Mouse (Mus musculus) left cerebral cortex, postnatal 14 days (tissue): ENCODE data around the gene 5430403G16Rik. TPM values are rescaled to one million over a fixed set of nuclear protein-coding genes. Genes with fewer than 3 reads are reported as not detected.
"Not testable (repeated sequence)": the region's sequence is repeated elsewhere in the genome, so short reads cannot be mapped to it uniquely, and the experiment has no call there.

Source experiments
- DNase-seq, 2 experiments: peaks; one replicate each; pipeline ENCODE4 v3.0.0; 2021 to 2022; ENCODE audit warnings: low spot score in 2 of 2, mixed read lengths in 1 of 2
- intact Hi-C: fragments of 180-260 bp; cut with DNase I; formaldehyde crosslinking; loops from one replicate; pipeline ENCODE4 v1.15.1; 2025
- long read RNA-seq, 2 experiments: library from polyadenylated mRNA; stranded (forward); transcript quantifications; one replicate each; pipeline ENCODE4 v2.0.0; 2021
- total RNA-seq, 2 experiments: library from RNA; stranded (reverse); gene quantifications; 2 replicates each; pipeline ENCODE4 v1.2.3; 2021

The 5430403G16Rik gene
- 1 to 10 TPM; 1.7 to 2.0 TPM for total RNA-seq
- long read RNA-seq, experiment 1: 0 reads
- long read RNA-seq, experiment 2: 0 reads

GRCm38 (mm10) chr5:109690537-109691201, at the start of gene 5430403G16Rik:
Gene 5430403G16Rik, minus strand, starts transcription at chr5:109691041.
- intact Hi-C loops: not testable (repeated sequence)
- DNase-seq: peak; percentile 79 to 81

- DNase-seq, intact Hi-C loops: not testable (repeated sequence)
These were observed 26.5 kb upstream of the 5430403G16Rik start for GRCm38 (mm10) chr5:109717341-109717740.

- intact Hi-C loops, DNase-seq: not testable (repeated sequence)
These were observed 544 bp upstream of the 5430403G16Rik start for GRCm38 (mm10) chr5:109691205-109691965.

- intact Hi-C loops: no loop called here
These were observed 7.9 kb downstream of the 5430403G16Rik start for GRCm38 (mm10) chr5:109682921-109683320.

More at GRCm38 (mm10) chr5:109682921-109683320, 7.9 kb downstream of the 5430403G16Rik start:
- no peak for DNase-seq

Other genes starting within 250 kb of the 5430403G16Rik start
- 10 to 100 TPM; 34.8 to 43.3 TPM for gene Crlf2, start 132.0 kb downstream of the 5430403G16Rik start, total RNA-seq
- 1 to 10 TPM; 1.9 to 2.1 TPM for gene 4930522L14Rik, start 60.8 kb upstream of the 5430403G16Rik start, total RNA-seq
- gene Gm15446, start 232.4 kb upstream of the 5430403G16Rik start, total RNA-seq: 10 to 100 TPM; 35.7 to 37.1 TPM